26 mouse cellular contexts compared by ENCODE assay signal in the genomic region with DNA sequence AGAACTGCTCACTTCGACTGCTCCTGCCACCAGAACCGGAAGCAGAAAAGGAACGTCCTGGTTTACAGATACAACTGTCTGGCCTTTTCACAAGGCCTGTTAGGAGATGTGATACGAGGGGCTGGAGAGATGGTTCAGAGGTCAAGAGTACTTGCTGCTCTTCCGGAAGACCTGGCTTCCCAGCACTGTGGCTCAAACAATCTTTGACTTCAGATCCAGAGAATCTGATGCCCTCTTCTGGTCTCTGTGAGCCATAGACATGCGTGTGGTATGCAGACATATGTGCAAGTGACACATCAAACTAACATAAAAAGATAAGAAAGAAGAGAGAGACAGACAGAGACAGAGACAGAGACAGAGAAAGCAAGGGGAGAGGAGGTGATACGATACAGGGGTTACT. TPM values are rescaled to one million over a fixed set of nuclear protein-coding genes. Genes with fewer than 3 reads are reported as not detected.
DNase-seq lines count a peak whose midpoint lies in the region; ATAC-seq and TF ChIP-seq lines count a peak whose summit lies in the region.
"Had no signal": no experiment of that assay in that cellular context is flagged by ENCODE, and none has a peak within 500 bp of the region (broad histone marks: within the 10 kb centered on the region; RNA-seq: fewer than 3 reads in every experiment).

No protein-coding gene starts in this region.

- H3K36me3 ChIP-seq in intestine, embryonic 16.5 days (ENCODE audit: control insufficient read depth, insufficient read depth, low read length) = no peaks in the 10 kb centered on the region
- H3K36me3 ChIP-seq in liver, embryonic 16.5 days (ENCODE audit: control insufficient read depth, insufficient read depth) = no peaks in the 10 kb centered on the region
- H3K36me3 ChIP-seq in stomach, postnatal 0 days (ENCODE audit: control insufficient read depth, insufficient read depth, low read length) = no peaks in the 10 kb centered on the region
- H3K36me3 ChIP-seq: forebrain, embryonic 10.5 days; limb, embryonic 15.5 days; midbrain, embryonic 10.5 days had no signal

- 64% methylated on average over 7 of the region's 7 CpGs for WGBS in intestine, embryonic 16.5 days
- WGBS in liver, embryonic 16.5 days (ENCODE audit: insufficient replicate concordance) = 65% methylated on average over 7 of the region's 7 CpGs
- 61% methylated on average over 7 of the region's 7 CpGs for whole genome bisulfite sequencing in stomach, postnatal 0 days

- H3K4me3 ChIP-seq in layer of hippocampus, adult 2 months = no peak overlapping the region
- H3K4me3 ChIP-seq in intestine, embryonic 16.5 days (ENCODE audit: low read length) = no peak overlapping the region
- H3K4me3 ChIP-seq in liver, embryonic 16.5 days (ENCODE audit: low read depth, low read length) = no peak overlapping the region
- no peak overlapping the region for H3K4me3 ChIP-seq in stomach, postnatal 0 days (ENCODE audit: low read depth, low read length)
- H3K4me3 ChIP-seq: forebrain, embryonic 10.5 days; limb, embryonic 15.5 days; midbrain, embryonic 10.5 days had no signal

- no peak for TF ChIP-seq EP300 in stomach, postnatal 0 days (optimal IDR thresholded peaks at IDR 0.05)

- peaks cover 2% of the 10 kb centered on the region; the same call in 1 of the 2 replicates for H3K27me3 ChIP-seq in intestine, embryonic 16.5 days (replicated peaks; ENCODE audit: control insufficient read depth, insufficient read depth, low read length)
- no peaks in the 10 kb centered on the region for H3K27me3 ChIP-seq in liver, embryonic 16.5 days (ENCODE audit: control insufficient read depth, insufficient read depth, low read depth, low read length)
- H3K27me3 ChIP-seq in stomach, postnatal 0 days (ENCODE audit: control insufficient read depth, insufficient read depth, low read length) = no peaks in the 10 kb centered on the region
- H3K27me3 ChIP-seq: limb, embryonic 15.5 days; Patski had no signal

- ATAC-seq in intestine, embryonic 16.5 days = peak; percentile 49
- ATAC-seq in liver, embryonic 16.5 days (ENCODE audit: low read depth) = no peak
- ATAC-seq in stomach, postnatal 0 days (ENCODE audit: low FRiP score, low TSS enrichment) = peak; percentile 7; the same call in 1 of the 2 replicates
- ATAC-seq in monocyte, adult 5-6 weeks (replicated peaks; ENCODE audit: insufficient number of reproducible peaks, low FRiP score, low TSS enrichment, poor library complexity, severe bottlenecking) = no peak
- ATAC-seq: inflammation-experienced regulatory T-cells, adult 6 months; Patski had no signal

- H3K9ac ChIP-seq in intestine, embryonic 16.5 days (ENCODE audit: low read depth, low read length) = 0 out of 2 replicates have a peak overlapping the region, but pooled peaks have one; percentile 6
- H3K9ac ChIP-seq in liver, embryonic 16.5 days (ENCODE audit: low read depth, low read length) = no peak overlapping the region
- H3K9ac ChIP-seq in stomach, postnatal 0 days (ENCODE audit: low read length) = no peak overlapping the region
- H3K9ac ChIP-seq: hindbrain, embryonic 14.5 days; limb, embryonic 15.5 days had no signal

- no peak for DNase-seq in layer of hippocampus, adult 2 months (ENCODE audit: low spot score in 2 of 2)
- no peak for DNase-seq in layer of hippocampus, adult 9-10 months (ENCODE audit: low spot score)
- DNase-seq in stomach, postnatal 0 days (ENCODE audit: low spot score) = no peak
- no peak for DNase-seq in layer of hippocampus, postnatal 10 days (ENCODE audit: low spot score in 2 of 2)
- DNase-seq: adrenal gland, adult 2 months; cerebellum, adult 18-20 months; cerebellum, postnatal 14 days; heart, postnatal 4 days; kidney, adult 9 months; kidney, postnatal 36 days; layer of hippocampus, adult 9-11 months; left cerebral cortex, postnatal 4 days; lung, postnatal 10 days; right cerebral cortex, postnatal 14 days; thymus, adult 2 months; thymus, postnatal 4 days had no signal

- H3K9me3 ChIP-seq in intestine, embryonic 16.5 days (ENCODE audit: control insufficient read depth, low read length) = no peaks in the 10 kb centered on the region
- H3K9me3 ChIP-seq in liver, embryonic 16.5 days (replicated peaks; ENCODE audit: control insufficient read depth, low read length) = no peaks in the 10 kb centered on the region
- H3K9me3 ChIP-seq in stomach, postnatal 0 days (ENCODE audit: control insufficient read depth, low read length) = no peaks in the 10 kb centered on the region
- H3K9me3 ChIP-seq: forebrain, embryonic 10.5 days; limb, embryonic 15.5 days; midbrain, embryonic 10.5 days had no signal

- peaks cover 4% of the 10 kb centered on the region; the same call in 1 of the 2 replicates for H3K4me1 ChIP-seq in intestine, embryonic 16.5 days (ENCODE audit: control insufficient read depth, insufficient read depth, low read length)
- no peaks in the 10 kb centered on the region; the same call in 1 of the 2 replicates for H3K4me1 ChIP-seq in liver, embryonic 16.5 days (ENCODE audit: control insufficient read depth, low read depth, low read length)
- no peaks in the 10 kb centered on the region for H3K4me1 ChIP-seq in stomach, postnatal 0 days (replicated peaks; ENCODE audit: control insufficient read depth, insufficient read depth)
- H3K4me1 ChIP-seq: forebrain, embryonic 10.5 days; limb, embryonic 15.5 days; midbrain, embryonic 10.5 days had no signal

- H3K4me2 ChIP-seq in intestine, embryonic 16.5 days (ENCODE audit: low read depth, low read length) = peak overlapping the region; percentile 35
- peak overlapping the region; percentile 46; the same call in 1 of the 2 replicates for H3K4me2 ChIP-seq in liver, embryonic 16.5 days (ENCODE audit: low read depth, low read length)
- 0 out of 2 replicates have a peak overlapping the region, but pooled peaks have one; percentile 17 for H3K4me2 ChIP-seq in stomach, postnatal 0 days (replicated peaks; ENCODE audit: low read depth)
- H3K4me2 ChIP-seq: hindbrain, embryonic 14.5 days; limb, embryonic 15.5 days had no signal

- peak; percentile 19 for TF ChIP-seq CTCF in layer of hippocampus, adult 2 months (conservative IDR thresholded peaks at IDR 0.05)
- TF ChIP-seq CTCF in stomach, postnatal 0 days (IDR thresholded peaks at IDR 0.05; ENCODE audit: low read depth) = peak; percentile 21; the same call in 1 of the 2 replicates

- no peak overlapping the region for H3K27ac ChIP-seq in layer of hippocampus, adult 2 months
- H3K27ac ChIP-seq in intestine, embryonic 16.5 days (ENCODE audit: low read length) = peak overlapping the region; percentile 46
- 0 out of 2 replicates have a peak overlapping the region, but pooled peaks have one; percentile 25 for H3K27ac ChIP-seq in liver, embryonic 16.5 days (ENCODE audit: low read length)
- H3K27ac ChIP-seq in stomach, postnatal 0 days (replicated peaks) = peak overlapping the region; percentile 58
- H3K27ac ChIP-seq: forebrain, embryonic 10.5 days; hindbrain, embryonic 14.5 days; limb, embryonic 15.5 days; midbrain, embryonic 10.5 days had no signal

RNA-seq across cellular contexts. Expression of a gene that starts 13.2 kb away (rescaled TPM):
- total RNA-seq in layer of hippocampus, adult 2 months (2021) = 10 to 100 TPM; 22.0 to 23.2 TPM
- 0.62 and 1.3 TPM in 2 replicates for polyA plus RNA-seq in intestine, embryonic 16.5 days (2015; fragmentation: Nextera tagmentation; extraction: Ambion mirVana)
- polyA plus RNA-seq in liver, embryonic 16.5 days (2015; fragmentation: Nextera tagmentation; extraction: Ambion mirVana) = 6.8 TPM in 2 replicates
- 1.5 and 1.8 TPM in 2 replicates for polyA plus RNA-seq in stomach, postnatal 0 days (2015; fragmentation: Nextera tagmentation; extraction: Ambion mirVana)
- total RNA-seq in monocyte, adult 5-6 weeks (2017) = 0.29 TPM in 1 of 3 replicates, not detected in the others
- 10 to 100 TPM; 47.4 to 48.2 TPM for total RNA-seq in layer of hippocampus, postnatal 10 days (2021)
- total RNA-seq: gastrocnemius, adult 8-10 months; heart, postnatal 4 days had no signal

RNA-seq across cellular contexts. Expression of a gene that starts 16.7 kb away (rescaled TPM):
- 10 to 100 TPM; 59.5 to 63.2 TPM for total RNA-seq in layer of hippocampus, adult 2 months (2021)
- polyA plus RNA-seq in intestine, embryonic 16.5 days (2015; fragmentation: Nextera tagmentation; extraction: Ambion mirVana) = 24.9 and 25.0 TPM in 2 replicates
- 10.7 and 11.0 TPM in 2 replicates for polyA plus RNA-seq in liver, embryonic 16.5 days (2015; fragmentation: Nextera tagmentation; extraction: Ambion mirVana)
- polyA plus RNA-seq in stomach, postnatal 0 days (2015; fragmentation: Nextera tagmentation; extraction: Ambion mirVana) = 14.4 and 15.3 TPM in 2 replicates
- total RNA-seq in monocyte, adult 5-6 weeks (2017) = 15.0 to 35.6 TPM (median 20.2 TPM) in 3 replicates
- total RNA-seq in layer of hippocampus, postnatal 10 days (2021) = 10 to 100 TPM; 39.1 TPM

RNA-seq across cellular contexts. Expression of a gene that starts 17.6 kb away (rescaled TPM):
- total RNA-seq in layer of hippocampus, adult 2 months (2021) = 10 to 100 TPM; 21.7 to 23.1 TPM
- polyA plus RNA-seq in intestine, embryonic 16.5 days (2015; fragmentation: Nextera tagmentation; extraction: Ambion mirVana) = 52.8 and 56.5 TPM in 2 replicates
- polyA plus RNA-seq in liver, embryonic 16.5 days (2015; fragmentation: Nextera tagmentation; extraction: Ambion mirVana) = 13.4 and 14.1 TPM in 2 replicates
- 56.6 and 58.0 TPM in 2 replicates for polyA plus RNA-seq in stomach, postnatal 0 days (2015; fragmentation: Nextera tagmentation; extraction: Ambion mirVana)
- total RNA-seq in monocyte, adult 5-6 weeks (2017) = 7.1 to 9.8 TPM (median 8.9 TPM) in 3 replicates
- 10 to 100 TPM; 33.1 to 34.0 TPM for total RNA-seq in layer of hippocampus, postnatal 10 days (2021)

RNA-seq across cellular contexts. Expression of a gene that starts 51.7 kb away (rescaled TPM):
- total RNA-seq in layer of hippocampus, adult 2 months (2021) = 10 to 100 TPM; 26.4 to 29.1 TPM
- 40.5 and 41.7 TPM in 2 replicates for polyA plus RNA-seq in intestine, embryonic 16.5 days (2015; fragmentation: Nextera tagmentation; extraction: Ambion mirVana)
- polyA plus RNA-seq in liver, embryonic 16.5 days (2015; fragmentation: Nextera tagmentation; extraction: Ambion mirVana) = 38.9 and 39.2 TPM in 2 replicates
- polyA plus RNA-seq in stomach, postnatal 0 days (2015; fragmentation: Nextera tagmentation; extraction: Ambion mirVana) = 34.2 and 34.3 TPM in 2 replicates
- 17.2 to 28.1 TPM (median 27.7 TPM) in 3 replicates for total RNA-seq in monocyte, adult 5-6 weeks (2017)
- total RNA-seq in layer of hippocampus, postnatal 10 days (2021) = 10 to 100 TPM; 22.6 to 24.9 TPM

RNA-seq across cellular contexts. Expression of a gene that starts 51.9 kb away (rescaled TPM):
- 10 to 100 TPM; 13.2 to 16.2 TPM for total RNA-seq in layer of hippocampus, adult 2 months (2021)
- 13.8 and 14.5 TPM in 2 replicates for polyA plus RNA-seq in intestine, embryonic 16.5 days (2015; fragmentation: Nextera tagmentation; extraction: Ambion mirVana)
- 7.6 and 7.8 TPM in 2 replicates for polyA plus RNA-seq in liver, embryonic 16.5 days (2015; fragmentation: Nextera tagmentation; extraction: Ambion mirVana)
- 8.7 and 9.7 TPM in 2 replicates for polyA plus RNA-seq in stomach, postnatal 0 days (2015; fragmentation: Nextera tagmentation; extraction: Ambion mirVana)
- total RNA-seq in monocyte, adult 5-6 weeks (2017) = 5.9 to 15.9 TPM (median 13.4 TPM) in 3 replicates
- total RNA-seq in layer of hippocampus, postnatal 10 days (2021) = 10 to 100 TPM; 13.3 to 15.4 TPM

Comparison
In these comparisons a context has a peak if more than half of its experiments do, and no peak if none do; other contexts are left out.
1. ATAC-seq: peak in intestine, embryonic 16.5 days (single experiment) and stomach, postnatal 0 days (single experiment); none in liver, embryonic 16.5 days (single experiment) and monocyte, adult 5-6 weeks (single experiment).
2. RNA of a gene that starts 13.2 kb away (total RNA-seq): 47.4 to 48.2 TPM in layer of hippocampus, postnatal 10 days and 22.0 to 23.2 TPM in layer of hippocampus, adult 2 months; 0.29 TPM in monocyte, adult 5-6 weeks; every median in the first group is over 10 times any median in the second.
3. Peak in every context shown above with its lines, with median percentiles within 50 percentile points of each other: H3K4me2 ChIP-seq.